Mouse (Mus musculus) neutrophil, adult 83 days (primary cell): ENCODE data around the gene Zfp112. TPM values are rescaled to one million over a fixed set of nuclear protein-coding genes. Genes with fewer than 3 reads are reported as not detected.

Experiments
- total RNA-seq, 2 experiments: library from RNA; stranded (reverse); gene quantifications; one replicate each; pipeline ENCODE4 v1.2.4; 2023

Gene Zfp112
- under 1 TPM; 0.60 to 0.70 TPM for total RNA-seq

DNA sequence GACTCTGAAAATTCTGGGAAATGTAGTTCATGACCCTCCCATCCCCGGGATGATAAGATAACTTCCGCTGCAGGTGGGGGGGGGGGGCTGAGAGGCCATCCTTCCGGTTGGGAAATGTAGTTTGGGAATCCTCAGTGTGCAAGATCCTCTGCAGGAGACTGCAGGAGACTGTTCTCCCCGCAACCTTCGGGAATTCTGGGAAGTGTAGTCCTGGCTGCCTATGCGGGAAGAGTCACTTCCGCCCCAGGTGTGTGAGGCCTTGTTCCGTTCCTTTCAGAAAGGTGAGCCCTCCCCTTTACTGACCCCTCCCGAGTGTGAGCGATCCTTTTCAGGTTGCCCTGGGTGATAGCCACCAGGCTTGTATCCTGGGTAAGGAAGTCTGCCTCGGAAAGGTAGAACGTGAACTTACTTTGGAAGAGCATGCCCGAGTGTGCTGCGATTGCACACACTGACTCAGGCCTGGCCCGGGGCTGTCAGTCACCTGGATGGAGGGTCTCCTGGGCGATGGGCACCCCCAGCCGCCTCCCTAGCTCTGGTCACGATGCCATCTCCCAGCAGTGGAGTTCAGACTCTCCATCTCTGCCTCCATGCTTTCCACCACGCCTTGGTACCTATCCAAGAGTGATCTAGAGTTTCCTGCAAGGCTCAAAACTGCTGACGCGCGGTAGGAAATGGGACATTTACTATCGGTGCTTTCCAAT, at the start of gene Zfp112:
Gene Zfp112, plus strand, starts transcription at position 159 of the 701 bp plus-strand sequence.

DNA sequence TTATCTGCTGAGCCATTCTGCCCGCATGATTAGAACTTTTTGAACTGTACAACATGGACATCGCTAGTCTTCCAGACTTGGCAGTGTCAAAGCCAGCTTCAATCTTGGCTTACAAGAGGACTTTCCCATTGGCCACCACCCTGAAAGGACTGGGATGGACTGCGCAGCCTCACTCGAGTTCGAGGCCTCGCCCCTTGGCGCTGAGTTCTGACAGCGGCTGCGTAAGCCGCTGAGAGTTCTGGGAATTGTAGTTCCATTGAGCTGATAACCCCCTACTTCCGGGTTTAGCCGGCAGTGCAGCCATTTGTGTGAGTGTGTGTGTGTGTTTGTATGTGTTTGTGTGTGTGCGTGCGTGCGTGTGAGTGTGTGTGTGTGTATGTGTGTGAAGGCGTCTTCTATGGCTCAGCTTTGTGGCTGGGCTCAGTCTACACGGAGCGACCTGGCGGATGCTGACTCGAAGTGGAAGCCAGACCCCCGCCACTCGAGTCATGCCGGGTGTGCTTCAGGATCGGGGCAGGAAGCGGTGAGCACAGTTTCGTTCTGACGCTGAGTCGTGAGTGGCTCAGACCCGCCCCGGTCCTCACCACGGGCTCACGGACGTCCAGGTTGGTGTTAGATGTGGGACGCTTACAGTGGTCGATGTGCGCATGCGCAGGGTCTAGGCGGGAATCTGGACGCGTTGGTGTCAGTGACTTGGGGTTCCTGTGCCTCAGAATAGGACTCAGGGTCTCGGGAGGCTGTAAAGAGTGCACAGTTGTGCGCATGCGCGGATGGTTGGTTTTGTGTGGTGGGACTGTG, 30.3 kb upstream of the Zfp112 start, which contains the start of gene Zfp180:
Gene Zfp180, plus strand, starts transcription at position 291 of the 798 bp plus-strand sequence.

DNA sequence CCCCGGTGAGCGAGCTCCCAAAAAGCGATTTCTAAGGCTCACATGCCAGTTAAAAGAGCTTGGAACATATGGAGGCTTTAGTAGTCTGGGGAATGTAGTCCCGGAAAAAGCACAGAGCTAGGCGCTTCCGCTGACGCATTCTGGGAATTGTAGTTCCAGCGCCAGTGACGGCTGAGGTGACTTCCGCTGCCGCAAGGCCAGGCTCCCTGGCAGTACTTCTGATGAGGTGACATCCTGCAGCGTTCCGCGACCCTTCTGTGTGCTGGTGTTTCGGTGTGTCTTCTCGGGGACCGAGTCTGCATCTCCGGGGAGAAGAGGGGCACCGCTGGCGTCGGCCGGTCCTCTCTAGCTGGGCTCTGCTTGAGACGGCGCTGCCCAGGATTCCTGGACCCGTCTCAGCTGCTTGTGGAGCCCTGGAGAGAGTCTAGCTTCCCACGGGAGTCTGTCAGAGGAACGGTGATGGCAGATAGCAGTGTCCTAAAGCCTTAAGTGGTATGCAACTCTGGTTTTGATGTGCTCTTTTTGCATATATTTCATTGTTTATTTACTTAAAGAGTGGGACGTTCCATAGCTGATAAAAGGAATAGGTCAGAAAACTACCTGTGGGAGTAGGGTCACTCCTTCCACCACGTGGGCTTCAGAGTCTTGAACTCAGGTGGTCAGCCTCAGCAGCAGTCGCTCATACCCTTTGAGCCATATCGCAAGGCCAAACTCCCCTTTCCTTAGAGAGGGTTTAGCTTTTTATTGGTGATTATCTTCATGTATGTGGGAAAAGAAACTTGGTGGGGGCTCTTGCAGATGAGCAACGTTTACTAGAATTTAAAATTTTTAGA, 22.1 kb downstream of the Zfp112 start, which contains the start of gene Zfp235:
Gene Zfp235, plus strand, starts transcription at position 174 of the 833 bp plus-strand sequence.

DNA sequence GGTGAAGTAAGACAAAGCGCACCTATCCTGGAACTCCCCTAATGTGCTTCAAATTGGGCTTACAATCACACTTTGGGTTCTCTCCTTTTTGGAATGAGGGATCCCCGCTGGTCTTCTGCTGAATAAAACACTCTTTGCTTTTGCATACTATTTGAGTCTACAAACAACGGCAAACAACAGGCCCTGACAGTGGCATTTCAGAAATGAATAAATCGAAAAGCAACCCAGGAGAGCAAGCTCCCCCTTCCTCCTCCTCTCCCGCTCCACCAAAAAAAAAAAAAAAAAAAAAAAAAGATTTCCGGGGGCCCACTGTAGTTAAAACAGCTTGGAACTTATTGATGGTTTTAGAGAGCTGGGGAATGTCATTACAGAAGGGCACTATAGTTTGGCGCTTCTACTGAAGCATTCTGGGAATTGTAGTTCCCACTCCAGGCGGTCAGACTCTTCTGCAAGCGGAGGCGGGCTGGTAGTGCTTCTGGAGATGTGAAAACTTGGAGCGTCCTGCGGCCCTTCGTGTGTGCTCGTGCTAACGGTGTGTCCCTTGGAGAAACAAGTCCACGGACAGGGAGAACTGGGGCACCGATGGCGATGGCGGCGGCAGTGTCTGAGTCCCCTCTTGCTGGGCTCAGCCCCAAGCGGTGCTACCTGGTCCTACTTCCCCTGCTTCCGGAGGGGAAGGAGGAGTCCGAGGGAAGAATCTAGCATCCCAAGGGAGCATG, 62.7 kb downstream of the Zfp112 start, which contains the start of gene Zfp114:
Gene Zfp114, plus strand, starts transcription at position 443 of the 719 bp plus-strand sequence.

Other genes with a start within 250 kb of the Zfp112 start
- gene Vmn1r177, start 245.9 kb upstream of the Zfp112 start, total RNA-seq, result not detected
- not detected for gene Vmn1r178, start 220.3 kb upstream of the Zfp112 start, total RNA-seq
- gene Vmn1r179, start 185.3 kb upstream of the Zfp112 start, total RNA-seq, result not detected
- gene Vmn1r180, start 161.7 kb upstream of the Zfp112 start, total RNA-seq, result not detected
- not detected for gene Vmn1r181, start 137.7 kb upstream of the Zfp112 start, total RNA-seq
- not detected for gene V1rd19, start 110.6 kb upstream of the Zfp112 start, total RNA-seq
- not detected for gene Vmn1r183, start 59.1 kb upstream of the Zfp112 start, total RNA-seq
- 10 to 100 TPM; 13.4 to 13.8 TPM for gene Zfp180, start 30.4 kb upstream of the Zfp112 start, total RNA-seq
- gene Zfp235, start 21.9 kb downstream of the Zfp112 start, total RNA-seq, result 1 to 10 TPM; 3.1 to 4.5 TPM
- gene Zfp114, start 62.7 kb downstream of the Zfp112 start, total RNA-seq, result under 1 TPM in 1 of 2 experiments, not detected in 1; 0.28 TPM
- 1 to 10 TPM; 3.6 to 4.0 TPM for gene Zfp111, start 99.1 kb downstream of the Zfp112 start, total RNA-seq
- under 1 TPM; 0.73 to 0.90 TPM for gene Zfp109, start 125.2 kb downstream of the Zfp112 start, total RNA-seq
- gene Zfp108, start 142.5 kb downstream of the Zfp112 start, total RNA-seq, result under 1 TPM in 1 of 2 experiments, not detected in 1; 0.35 TPM
- under 1 TPM; 0.18 to 0.57 TPM for gene Zfp93, start 158.1 kb downstream of the Zfp112 start, total RNA-seq
- gene Zfp61, start 188.9 kb downstream of the Zfp112 start, total RNA-seq, result 1 to 10 TPM; 4.1 to 4.4 TPM
- gene Zfp94, start 204.4 kb downstream of the Zfp112 start, total RNA-seq, result 1 to 10 TPM in 1 of 2 experiments, under 1 TPM in 1; 0.50 to 1.2 TPM
- gene Tescl, start 221.6 kb downstream of the Zfp112 start, total RNA-seq, result not detected
- not detected for gene Lypd5, start 236.9 kb downstream of the Zfp112 start, total RNA-seq